Mouse (Mus musculus) bone marrow macrophage, adult 2 months (primary cell): ENCODE measurements around the gene Col4a3. TPM values are rescaled to one million over a fixed set of nuclear protein-coding genes. Genes with fewer than 3 reads are reported as not detected.

ENCODE experiments used
- H3K27ac ChIP-seq: 2 replicates; pipeline ENCODE4 v1.5.1; 2012; ENCODE audit warnings: low read depth, low read length; ENCODE audit not compliant: insufficient read depth
- H3K4me1 ChIP-seq: 2 replicates; pipeline ENCODE4 v1.6.1; 2012; ENCODE audit warnings: low read length; ENCODE audit not compliant: control insufficient read depth, insufficient read depth
- H3K4me3 ChIP-seq: 2 replicates; pipeline ENCODE4 v1.5.1; 2012; ENCODE audit warnings: mild to moderate bottlenecking, low read length, moderate library complexity; ENCODE audit not compliant: insufficient read depth
- CTCF ChIP-seq: IDR thresholded peaks from 2 replicates; pipeline ENCODE4 v1.5.1; 2012; ENCODE audit warnings: low read depth, mild to moderate bottlenecking, low read length, moderate library complexity
- POLR2A ChIP-seq: IDR thresholded peaks from 2 replicates; pipeline ENCODE4 v1.6.1; 2012; ENCODE audit warnings: mild to moderate bottlenecking, low read depth, low read length, borderline replicate concordance
- polyA plus RNA-seq: library from polyadenylated mRNA; stranded (reverse); fragments of >200 nt; gene quantifications from 2 replicates; pipeline ENCODE4 v1.2.4, GENCODE M21; 2012; ENCODE audit not compliant: missing spikeins, insufficient read depth, insufficient read length

Gene Col4a3
- polyA plus RNA-seq, 1 experiment: not detected

DNA sequence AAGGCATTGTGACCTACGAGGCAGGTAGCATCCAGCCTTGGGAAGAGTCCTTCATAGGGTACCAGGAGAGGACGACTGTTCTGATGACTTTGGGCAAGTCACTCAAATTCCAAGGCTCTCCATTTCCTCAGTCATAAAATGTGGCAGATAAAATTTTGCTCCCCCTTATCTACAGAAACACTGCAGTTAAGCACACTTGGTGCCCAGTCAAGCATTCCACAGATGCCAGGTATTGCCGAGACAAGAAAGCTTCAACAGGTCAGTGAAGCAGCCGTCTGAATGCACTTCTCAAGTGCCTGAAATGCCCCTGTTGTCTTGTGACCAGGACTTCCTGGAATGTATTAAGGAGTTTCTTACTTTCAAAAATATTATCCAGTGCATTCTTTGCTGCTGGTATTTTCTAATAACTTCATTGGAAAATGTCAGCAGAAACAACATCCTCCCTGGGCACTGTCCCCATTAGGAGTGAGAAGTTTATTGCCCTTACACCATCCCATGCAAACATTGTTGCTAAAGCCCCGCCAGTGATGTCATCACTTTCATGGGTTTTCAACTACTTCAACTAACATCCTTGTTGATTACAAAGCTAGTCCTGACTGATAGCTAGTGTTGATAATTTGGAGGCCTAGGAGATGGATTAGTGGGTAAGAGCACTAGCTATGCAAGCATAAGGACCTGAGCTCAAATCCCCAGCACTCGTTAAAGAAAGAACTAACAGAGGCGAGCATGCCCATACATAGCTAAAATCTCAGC is 16.7 kb downstream of the Col4a3 start:
- Histone ChIP-seq H3K4me1 (no peaks in the 10 kb centered on the region), H3K4me3 (no peak overlapping the region), H3K27ac (no peak overlapping the region)
- no peak for TF ChIP-seq POLR2A
- TF ChIP-seq CTCF: no peak

DNA sequence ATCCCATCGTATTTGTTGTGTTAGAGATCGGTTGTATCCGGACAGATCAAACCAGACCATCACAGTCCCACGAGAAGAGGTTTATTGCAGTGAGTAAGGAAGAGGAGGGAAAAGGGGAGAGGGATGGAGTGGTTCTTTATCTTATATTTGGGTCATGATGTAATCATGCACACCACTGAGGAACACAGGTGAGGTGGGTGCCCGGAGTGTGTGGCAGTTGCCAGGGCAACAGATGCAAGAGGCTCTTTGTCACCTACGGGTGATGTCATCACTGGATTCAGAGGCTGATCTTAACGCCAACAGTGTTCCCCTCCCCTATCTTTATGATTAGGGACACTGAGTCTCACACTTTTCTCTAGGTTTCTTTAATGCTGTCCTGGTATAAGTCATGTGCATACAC is 18.6 kb downstream of the Col4a3 start:
- H3K27ac ChIP-seq: no peak overlapping the region
- H3K4me3 ChIP-seq: no peak overlapping the region
- H3K4me1 ChIP-seq: no peaks in the 10 kb centered on the region
- TF ChIP-seq CTCF (no peak), POLR2A (no peak)

DNA sequence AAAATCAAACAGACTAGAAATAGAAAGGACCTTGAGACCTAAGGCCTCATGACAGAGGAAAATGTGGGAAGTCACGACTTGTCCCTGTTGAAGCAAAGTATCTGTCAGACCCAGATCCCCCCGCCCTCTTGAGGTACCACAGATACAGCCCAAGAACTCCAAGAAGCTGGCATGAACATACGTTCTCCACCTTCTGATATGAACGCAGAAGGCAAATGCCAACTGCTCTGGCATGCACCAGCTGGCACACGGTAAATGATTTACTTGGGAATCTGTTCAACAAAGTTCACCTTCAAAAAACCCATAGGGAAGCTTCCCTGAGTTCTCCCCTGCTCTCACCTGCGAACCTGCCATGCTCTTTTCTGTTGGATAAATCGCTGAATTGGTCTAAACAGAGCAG is 19.1 kb downstream of the Col4a3 start:
- Histone ChIP-seq H3K4me3 (no peak overlapping the region), H3K4me1 (no peaks in the 10 kb centered on the region), H3K27ac (no peak overlapping the region)
- TF ChIP-seq CTCF: no peak
- TF ChIP-seq POLR2A: no peak

DNA sequence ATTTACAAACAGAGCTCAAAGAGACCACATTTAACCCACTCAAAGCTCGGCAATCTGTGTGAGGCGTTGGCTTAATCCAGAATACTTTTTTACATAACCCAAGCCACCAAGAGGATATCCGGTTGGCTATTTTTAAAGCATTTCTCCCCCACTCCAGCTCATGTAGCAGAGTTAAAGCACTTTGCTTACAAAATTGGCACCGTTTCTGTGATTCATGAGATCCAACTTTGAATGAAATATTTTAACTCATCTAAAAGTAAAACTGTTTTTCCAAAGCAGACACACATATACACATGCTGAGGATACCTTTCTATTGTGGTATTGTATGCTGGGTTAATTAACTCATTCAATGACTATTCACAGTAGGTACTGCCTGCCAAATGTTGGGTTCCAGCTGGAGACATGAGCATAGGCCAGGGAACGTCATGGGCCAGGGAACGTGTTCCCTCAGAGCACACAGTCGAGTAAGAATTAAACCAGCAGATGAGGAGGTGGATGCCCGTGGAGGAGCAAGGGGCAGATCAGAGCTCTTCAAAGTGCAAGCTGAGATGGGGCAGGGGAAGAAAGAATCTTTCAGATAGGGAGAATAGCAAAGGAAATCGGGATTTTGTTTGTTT is 22.0 kb downstream of the Col4a3 start:
- TF ChIP-seq POLR2A (no peak), CTCF (no peak)
- H3K4me3 ChIP-seq: no peak overlapping the region
- H3K27ac ChIP-seq: no peak overlapping the region
- H3K4me1 ChIP-seq: no peaks in the 10 kb centered on the region

DNA sequence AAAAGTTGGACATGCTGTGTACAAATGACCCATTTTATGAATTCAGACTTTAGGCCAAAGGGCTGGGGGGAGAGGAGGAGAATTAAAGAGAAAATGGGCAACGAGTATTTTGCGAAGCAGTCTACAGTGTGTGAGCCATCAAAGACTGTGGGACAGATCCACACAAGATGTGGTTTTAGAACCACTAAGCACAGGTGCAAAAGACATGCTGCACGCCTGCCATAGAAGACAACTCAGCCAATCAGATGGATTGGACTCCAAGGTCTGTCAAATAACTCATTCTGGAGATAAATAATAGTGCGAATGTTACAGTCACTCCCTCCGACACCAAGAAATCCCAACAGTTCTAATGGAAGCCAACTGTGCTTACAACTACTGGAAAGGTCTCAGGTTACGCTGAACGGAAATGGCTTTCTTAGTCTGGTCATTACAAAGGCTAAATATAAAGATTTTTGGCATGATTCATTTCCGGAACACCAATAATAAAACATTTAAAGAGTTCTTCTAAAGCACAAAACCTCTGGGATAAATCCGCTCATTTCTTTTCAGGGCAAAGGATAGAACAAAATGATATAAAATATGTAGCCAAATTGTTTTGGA is 25.4 kb downstream of the Col4a3 start:
- Histone ChIP-seq H3K4me1 (no peaks in the 10 kb centered on the region), H3K4me3 (no peak overlapping the region), H3K27ac (no peak overlapping the region)
- TF ChIP-seq CTCF (no peak), POLR2A (no peak)

DNA sequence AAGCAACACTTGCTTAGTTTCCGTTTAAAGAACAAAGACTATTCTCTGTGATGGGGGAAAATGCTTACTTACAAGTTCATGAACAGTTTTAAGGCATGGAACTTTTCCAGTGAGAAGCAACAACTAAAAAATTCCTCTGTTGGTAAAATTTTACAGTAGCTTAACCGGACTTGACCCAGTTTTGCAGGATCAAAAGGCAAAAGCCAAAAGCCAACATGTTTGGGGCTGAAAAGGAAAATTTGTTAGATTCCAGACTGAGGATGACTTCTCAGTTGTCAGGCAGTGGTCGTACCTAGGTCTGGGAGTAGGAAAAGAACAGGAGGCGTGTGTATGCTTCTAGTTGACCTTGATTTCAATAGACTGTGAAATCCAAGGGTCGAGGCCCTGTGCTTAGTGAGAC is 31.3 kb downstream of the Col4a3 start:
- Histone ChIP-seq H3K4me1 (no peaks in the 10 kb centered on the region), H3K27ac (no peak overlapping the region)
- no peak for TF ChIP-seq CTCF
- TF ChIP-seq POLR2A: no peak

DNA sequence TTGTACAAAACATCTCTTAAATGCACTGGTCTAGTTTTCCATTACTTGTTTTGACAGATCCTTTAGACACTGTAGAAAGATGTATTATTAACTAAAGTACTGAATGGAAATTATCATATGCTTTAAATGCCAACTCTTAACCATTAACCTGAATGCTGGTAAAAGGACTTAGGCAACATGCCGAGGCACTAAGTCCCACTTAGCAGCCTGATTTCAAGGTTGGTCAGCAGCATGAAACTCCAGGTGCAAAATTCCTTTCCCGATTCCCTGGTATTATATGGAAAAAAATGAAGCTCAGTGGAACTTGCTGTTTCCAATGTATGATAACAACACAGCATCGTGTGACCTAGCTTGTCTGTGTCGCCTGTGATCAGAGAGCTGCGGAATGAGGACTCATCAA is 31.9 kb downstream of the Col4a3 start:
- TF ChIP-seq CTCF: no peak
- no peak for TF ChIP-seq POLR2A
- no peak overlapping the region for H3K4me3 ChIP-seq

More for the DNA sequence above, 31.3 kb downstream of the Col4a3 start:
- H3K4me3 ChIP-seq: no peak overlapping the region

DNA sequence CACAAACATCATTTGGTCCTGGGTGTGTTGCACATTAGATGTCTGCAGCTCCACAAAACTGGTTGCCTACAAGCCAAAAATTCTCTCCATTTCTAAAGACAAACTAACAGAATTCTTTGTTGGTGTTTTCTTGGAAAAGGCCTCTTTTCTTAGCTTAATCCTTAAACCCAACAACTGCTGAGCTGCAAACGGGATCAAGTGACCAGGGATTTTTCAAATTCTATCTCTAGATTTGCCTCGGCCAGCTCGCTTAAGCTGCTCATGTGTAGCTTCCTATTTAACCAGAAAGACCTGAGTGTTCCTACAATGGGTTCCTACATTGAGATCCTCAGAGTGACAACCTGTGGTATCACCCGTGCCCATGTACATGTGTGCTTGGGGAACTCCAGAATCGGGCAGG is 33.3 kb downstream of the Col4a3 start:
- H3K4me1 ChIP-seq: no peaks in the 10 kb centered on the region
- no peak for TF ChIP-seq POLR2A
- no peak for TF ChIP-seq CTCF
- H3K27ac ChIP-seq: no peak overlapping the region
- no peak overlapping the region for H3K4me3 ChIP-seq

More for the DNA sequence above, 31.9 kb downstream of the Col4a3 start:
- no peak overlapping the region for H3K27ac ChIP-seq
- no peaks in the 10 kb centered on the region for H3K4me1 ChIP-seq

DNA sequence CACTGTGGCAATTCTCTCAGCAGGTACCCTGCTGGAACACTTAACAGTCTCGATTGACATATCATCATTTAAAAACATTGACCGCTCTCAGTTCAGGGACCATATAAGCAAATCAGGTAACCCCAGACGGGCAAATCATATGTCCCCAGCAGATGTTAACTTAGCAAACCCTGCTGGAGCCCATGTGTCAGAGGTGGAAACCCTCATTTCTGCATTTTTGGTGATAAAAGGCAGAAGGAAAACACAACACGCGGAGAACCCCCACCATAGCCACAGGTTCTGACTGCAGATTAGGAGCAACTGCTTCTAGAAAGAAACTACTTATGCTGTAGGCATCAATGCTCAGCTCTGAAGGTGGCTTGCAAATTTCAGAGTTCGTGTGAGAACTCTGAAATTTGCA is 38.2 kb downstream of the Col4a3 start:
- TF ChIP-seq CTCF: no peak
- TF ChIP-seq POLR2A: no peak
- Histone ChIP-seq H3K4me1 (no peaks in the 10 kb centered on the region), H3K27ac (no peak overlapping the region), H3K4me3 (no peak overlapping the region)

DNA sequence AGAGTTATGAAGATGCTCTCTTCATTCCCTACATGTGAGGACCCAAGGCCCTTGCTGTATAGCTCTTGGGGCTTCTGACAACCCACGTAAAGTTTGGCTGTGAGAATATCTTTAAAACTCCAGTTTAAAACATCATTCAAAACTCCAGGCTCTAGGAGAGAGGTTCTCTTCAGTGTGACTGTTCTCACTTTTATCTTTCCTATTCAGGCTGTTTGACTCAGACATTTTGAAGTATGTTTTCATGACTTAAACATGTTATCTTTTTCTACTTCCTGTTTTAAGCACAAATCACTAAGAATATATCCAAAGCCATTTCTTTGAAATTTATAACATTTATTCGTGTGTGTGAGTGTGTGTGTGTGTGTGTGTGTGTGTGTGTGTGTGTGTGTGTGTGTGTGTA is 38.8 kb downstream of the Col4a3 start:
- Histone ChIP-seq H3K4me1 (no peaks in the 10 kb centered on the region), H3K4me3 (no peak overlapping the region), H3K27ac (no peak overlapping the region)
- TF ChIP-seq CTCF (no peak), POLR2A (no peak)
